Mouse (Mus musculus) embryonic fibroblast, embryonic 13.5 days (primary cell): ENCODE results near the gene Hoxa7.

Experiments
- CTCF ChIP-seq: IDR thresholded peaks from 2 replicates; pipeline ENCODE4 v1.5.1; 2011; ENCODE audit warnings: mild to moderate bottlenecking, control low read depth, low read length, moderate library complexity, borderline replicate concordance; ENCODE audit not compliant: insufficient read depth
- POLR2A ChIP-seq: IDR thresholded peaks from 2 replicates; pipeline ENCODE4 v1.6.1; 2011; ENCODE audit warnings: low read depth, mild to moderate bottlenecking, control low read depth, low read length, moderate library complexity

DNA sequence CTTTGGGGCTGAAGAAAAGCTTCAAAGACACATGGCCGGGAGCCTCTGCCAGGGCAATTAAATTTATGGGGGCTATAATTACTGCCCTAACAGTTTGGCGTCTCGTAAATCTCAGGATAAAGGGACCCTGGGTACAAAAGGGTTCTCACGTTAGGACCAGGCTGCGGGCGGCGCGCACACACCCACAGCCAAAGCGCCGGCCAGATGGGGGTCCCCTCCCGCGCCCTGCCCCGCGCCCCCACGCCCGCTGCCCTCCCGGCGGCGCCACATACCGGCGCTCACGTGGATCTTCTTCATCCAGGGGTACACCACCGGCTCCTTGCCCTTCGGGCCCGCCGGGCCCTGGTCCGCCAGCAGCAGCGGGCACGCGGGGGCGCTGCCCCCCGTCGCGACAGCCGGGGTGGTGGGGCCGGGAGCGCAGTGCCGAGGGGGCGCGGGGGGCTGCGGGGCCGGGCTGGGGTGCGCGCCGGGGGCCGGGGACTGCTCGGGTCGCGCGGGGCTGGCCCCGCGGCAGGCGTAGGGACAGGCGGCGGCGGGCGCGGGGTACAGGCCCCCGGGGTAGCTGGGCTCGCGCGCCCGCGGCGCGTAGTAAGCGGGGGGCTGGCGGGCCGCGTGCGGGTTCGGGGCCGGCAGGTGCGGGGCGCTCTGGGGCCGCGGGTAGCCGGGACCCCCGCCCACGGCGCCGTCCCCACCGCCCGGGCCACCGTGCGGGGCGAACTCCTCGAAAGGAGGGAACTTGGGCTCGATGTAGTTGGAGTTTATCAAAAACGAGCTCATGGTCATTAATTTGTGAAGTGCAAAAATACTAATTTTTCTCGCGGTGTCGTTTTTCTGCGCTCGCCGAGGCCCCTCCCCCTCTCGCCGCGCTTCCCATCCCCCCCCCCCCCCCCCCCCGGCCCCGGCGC, 30.5 kb downstream of the Hoxa7 start, which contains the start of gene Hoxa4:
- TF ChIP-seq POLR2A: no peak
- TF ChIP-seq CTCF: no peak
